Mouse (Mus musculus): ENCODE measurements around the gene Snx20.

The Snx20 gene

DNA sequence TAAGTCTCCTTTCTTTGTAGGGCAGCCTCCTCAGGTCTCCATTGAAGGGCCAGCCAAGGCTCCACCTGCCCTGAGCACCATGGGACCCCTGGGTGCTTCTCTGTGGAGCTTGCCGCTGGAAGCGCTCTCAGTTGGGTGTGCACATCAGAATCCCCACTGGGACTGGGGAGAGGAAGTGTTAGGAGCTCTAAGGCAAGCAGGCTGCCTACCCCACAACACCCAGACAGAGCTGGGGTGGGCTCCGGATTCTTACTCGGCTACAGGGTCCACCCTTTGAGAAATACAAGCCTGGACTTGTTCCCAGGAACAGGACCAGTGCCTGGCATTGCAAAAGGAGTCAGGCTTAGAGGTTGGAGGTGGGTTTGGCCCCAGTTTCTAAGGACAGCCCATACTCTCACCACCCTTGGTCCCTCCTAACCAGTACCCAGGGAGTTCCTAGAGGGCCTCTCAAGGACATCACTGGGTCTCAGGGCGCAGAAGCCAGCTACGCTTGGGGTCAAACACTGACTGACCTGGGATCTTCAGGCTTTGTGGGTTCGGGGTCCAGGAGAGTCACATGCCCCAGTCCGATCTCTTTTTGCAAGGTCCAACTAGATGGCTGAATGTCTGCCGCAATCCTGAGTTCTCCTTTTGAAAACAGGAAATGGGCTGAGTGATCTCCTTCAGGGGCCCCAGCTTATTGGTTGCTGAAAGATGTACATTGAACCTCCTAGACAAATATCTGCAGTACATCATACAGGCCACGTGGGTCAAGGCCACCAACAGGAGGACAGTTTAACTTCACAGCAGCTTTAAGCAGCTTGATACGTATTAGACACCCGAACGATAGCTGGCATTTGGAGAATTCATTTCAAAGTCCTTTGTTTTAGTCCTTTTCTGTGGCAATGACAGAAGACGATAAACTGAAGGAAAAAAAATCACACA is at the start of gene Snx20:
Gene Snx20, minus strand, starts transcription at position 655 of the 924 bp plus-strand sequence.
- TF ChIP-seq GATA4 (IDR thresholded peaks at IDR 0.05; ENCODE audit: insufficient replicate concordance, low read length) = no peak

DNA sequence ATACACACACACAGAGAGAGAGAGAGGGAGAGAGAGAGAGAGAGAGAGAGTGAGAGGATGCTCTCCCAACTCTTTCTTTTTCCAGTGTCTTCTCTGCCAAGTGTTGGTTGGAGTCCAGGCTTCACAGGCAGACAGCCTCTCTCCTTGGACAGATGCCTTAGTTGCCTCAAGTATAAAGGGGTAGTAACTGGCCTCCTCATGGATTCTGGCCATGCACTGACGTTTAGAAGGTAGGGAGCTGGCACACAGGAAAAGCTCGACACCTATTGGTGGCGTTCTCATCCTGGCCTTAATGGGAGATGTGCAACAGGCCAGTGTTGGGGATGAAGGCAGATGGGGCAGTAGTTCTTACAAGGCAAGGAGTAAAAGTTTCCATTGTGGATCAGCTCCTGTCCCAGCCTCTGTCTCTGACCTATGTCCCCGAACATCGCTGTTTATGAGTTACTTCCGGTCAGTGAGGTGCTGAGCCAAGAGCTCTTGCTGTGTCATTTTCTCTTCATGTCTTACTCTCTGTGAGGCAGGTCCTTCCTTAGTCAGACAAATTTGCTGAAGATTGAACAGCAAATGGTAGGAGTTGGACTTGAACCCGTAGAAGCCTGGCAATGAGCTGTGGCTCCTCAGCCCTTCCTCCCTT is 47.8 kb upstream of the Snx20 start:
- no peak for TF ChIP-seq GATA4 (IDR thresholded peaks at IDR 0.05; ENCODE audit: insufficient replicate concordance, low read length)

DNA sequence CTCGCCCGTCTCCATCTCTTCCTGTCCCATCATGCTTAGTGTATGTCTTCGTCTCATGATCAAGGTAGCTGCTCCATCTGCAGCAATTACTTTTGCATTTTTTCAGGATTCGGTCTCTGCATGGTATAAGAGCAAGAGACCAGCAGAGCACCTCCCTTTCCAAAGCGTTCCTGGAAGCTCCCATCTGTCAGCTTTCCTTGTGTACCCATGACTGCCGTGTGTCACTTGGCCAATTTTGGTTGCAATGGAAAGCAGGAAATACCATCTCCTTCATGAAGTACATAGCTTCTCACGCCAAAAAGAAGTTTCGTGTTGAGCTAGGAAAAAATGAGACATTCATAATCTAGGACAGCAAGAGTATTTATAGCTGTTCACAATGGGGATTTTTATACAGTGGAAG is 45.1 kb upstream of the Snx20 start:
- TF ChIP-seq GATA4 (IDR thresholded peaks at IDR 0.05; ENCODE audit: insufficient replicate concordance, low read length) = no peak

- TF ChIP-seq GATA4 (IDR thresholded peaks at IDR 0.05; ENCODE audit: insufficient replicate concordance, low read length) = no peak
Measured at GRCm38 (mm10) chr8:88680566-88680965, 44.6 kb upstream of the Snx20 start.

DNA sequence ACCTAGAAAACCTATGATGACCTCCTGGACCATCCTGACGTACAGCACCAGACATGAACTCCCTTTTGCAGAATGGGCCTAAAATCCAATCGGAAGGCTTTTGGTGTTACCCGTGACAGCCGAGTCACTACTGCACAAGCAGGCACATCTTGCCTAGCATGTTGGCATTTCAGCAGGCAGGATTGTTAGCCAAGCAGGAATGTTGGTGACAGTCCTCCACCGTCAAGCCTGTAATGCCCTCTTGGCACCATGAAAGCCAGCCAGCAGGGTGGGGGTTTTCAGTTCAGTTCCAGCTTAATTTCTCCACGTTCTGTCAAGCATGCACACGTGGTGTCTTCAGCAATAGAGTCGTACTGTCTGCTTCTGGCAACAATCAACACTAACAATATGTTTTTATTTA is 41.1 kb upstream of the Snx20 start:
- no peak for TF ChIP-seq GATA4 (IDR thresholded peaks at IDR 0.05; ENCODE audit: insufficient replicate concordance, low read length)

- TF ChIP-seq GATA4 (IDR thresholded peaks at IDR 0.05; ENCODE audit: insufficient replicate concordance, low read length) = no peak
Measured at GRCm38 (mm10) chr8:88675372-88676165, 39.6 kb upstream of the Snx20 start.

DNA sequence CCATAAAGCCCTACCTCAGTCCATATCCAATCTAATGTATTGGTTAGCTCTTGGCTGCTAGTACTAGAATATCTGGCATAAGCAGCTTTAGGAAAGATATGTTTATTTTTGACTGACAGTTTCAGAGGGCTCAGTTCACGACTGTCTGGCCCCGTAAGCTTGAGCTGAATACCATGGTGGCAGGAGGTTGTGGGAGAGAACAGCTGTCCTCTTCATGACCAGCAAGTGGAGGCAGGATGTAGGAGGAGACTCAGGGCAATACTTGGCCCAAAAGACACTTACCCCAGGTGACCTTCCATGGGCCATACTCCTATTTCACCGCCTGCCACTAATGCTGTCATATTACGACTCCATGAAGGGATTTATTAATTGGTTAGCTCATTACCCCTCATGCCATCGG is 37.9 kb upstream of the Snx20 start:
- no peak for TF ChIP-seq GATA4 (IDR thresholded peaks at IDR 0.05; ENCODE audit: insufficient replicate concordance, low read length)

GRCm38 (mm10) chr8:88671575-88671974 is 35.6 kb upstream of the Snx20 start:
- TF ChIP-seq GATA4 (IDR thresholded peaks at IDR 0.05; ENCODE audit: insufficient replicate concordance, low read length) = no peak

DNA sequence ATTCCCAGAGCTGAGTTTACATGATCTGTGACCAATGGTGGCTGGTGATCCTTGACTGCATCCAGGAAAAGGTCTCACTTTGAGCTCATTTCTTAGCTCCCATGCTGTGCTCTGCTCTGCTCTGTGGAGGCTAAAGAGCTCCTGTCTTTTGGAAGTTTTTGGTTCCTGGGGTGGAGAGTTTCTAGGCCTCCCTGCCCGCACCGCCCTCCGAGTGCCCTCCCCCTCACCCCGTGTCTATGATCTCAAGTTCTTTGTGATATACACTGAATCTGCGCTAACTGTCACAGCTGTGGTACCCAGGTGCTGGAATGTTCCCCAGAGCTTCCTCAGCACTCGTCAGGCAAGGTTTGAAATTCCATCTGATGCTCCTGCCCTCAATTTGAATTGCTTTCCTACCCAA is 34.9 kb upstream of the Snx20 start:
- no peak for TF ChIP-seq GATA4 (IDR thresholded peaks at IDR 0.05; ENCODE audit: insufficient replicate concordance, low read length)

DNA sequence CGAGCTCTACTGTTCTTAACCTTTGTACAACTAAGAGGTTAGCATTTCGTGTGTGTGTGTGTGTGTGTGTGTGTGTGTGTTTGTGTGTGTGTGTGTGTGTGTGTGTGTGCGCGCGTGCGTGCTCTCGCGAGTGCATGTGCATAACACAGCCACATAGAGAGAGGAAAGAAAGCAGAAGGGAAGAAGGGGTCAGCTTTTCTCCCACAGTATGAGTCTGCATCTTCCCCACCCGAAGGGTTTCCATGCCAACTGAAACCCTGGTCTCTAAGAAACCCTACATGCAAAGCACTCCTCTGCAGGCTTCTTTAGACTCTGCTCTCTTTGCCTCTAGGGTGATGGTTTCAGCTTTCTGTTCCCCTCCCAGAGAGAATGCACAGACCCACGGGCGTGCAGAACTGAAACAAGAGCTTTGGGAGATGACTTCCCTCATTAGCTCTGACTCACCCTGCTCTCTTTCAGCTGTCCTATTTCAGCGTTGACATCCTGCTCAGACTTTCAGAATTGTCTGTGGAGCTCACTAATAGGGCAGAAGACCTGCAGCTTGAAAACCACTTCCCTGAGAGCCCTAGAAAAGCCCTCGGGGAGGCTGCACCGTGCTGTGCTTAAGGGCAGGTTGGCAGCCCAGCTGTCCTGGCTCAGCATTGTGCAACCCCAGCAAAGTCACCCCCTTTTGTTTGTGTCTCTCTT is 32.6 kb upstream of the Snx20 start:
- TF ChIP-seq GATA4 (IDR thresholded peaks at IDR 0.05; ENCODE audit: insufficient replicate concordance, low read length) = no peak

DNA sequence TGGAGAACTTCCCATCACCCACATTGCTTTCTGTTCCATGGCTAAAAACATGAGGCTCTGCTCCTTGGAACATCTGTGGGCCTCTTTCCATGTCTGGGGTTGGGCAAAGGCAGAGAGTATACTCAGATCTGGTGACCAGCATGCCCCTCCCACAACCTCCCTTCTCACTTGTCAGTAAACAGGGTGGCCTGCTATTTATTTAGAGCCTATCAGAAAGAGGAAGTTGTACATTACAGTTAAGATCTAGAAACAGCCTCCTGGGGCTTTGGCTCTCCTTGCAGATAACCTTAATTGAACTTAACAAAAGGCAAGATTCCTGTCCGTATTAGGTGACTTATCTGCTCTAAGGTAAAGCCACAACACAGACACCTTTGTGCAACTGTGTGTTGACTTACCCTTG is 30.5 kb upstream of the Snx20 start:
- TF ChIP-seq GATA4 (IDR thresholded peaks at IDR 0.05; ENCODE audit: insufficient replicate concordance, low read length) = no peak

DNA sequence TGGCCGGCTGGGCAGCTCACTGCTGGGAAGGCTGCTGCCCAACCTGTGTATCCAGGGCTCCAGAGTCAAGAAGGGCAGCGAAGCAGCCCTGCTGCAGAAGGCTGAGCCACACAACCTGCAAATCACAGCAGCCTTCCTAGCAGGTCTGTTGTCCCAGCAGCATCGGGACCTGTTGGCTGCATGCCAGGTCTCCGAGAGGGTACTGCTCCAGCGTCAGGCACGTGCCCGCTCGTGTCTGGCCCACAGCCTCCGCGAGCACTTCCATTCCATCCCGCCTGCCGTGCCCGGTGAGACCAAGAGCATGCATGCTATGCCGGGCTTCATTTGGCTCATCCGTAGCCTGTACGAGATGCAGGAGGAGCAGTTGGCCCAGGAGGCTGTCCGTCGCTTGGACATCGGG is 29.0 kb upstream of the Snx20 start:
- no peak for TF ChIP-seq GATA4 (IDR thresholded peaks at IDR 0.05; ENCODE audit: insufficient replicate concordance, low read length)

DNA sequence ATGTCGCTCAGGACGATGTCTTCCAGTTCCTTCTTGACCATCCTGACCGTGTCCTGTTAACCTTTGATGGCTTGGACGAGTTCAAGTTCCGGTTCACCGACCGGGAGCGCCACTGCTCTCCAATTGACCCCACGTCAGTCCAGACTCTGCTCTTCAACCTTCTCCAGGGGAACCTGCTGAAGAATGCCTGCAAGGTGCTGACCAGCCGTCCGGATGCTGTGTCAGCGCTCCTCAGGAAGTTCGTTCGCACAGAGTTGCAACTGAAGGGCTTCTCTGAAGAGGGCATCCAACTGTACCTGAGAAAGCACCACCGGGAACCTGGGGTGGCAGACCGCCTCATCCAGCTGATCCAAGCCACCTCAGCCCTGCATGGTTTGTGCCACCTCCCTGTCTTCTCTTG is 28.2 kb upstream of the Snx20 start:
- no peak for TF ChIP-seq GATA4 (IDR thresholded peaks at IDR 0.05; ENCODE audit: insufficient replicate concordance, low read length)

DNA sequence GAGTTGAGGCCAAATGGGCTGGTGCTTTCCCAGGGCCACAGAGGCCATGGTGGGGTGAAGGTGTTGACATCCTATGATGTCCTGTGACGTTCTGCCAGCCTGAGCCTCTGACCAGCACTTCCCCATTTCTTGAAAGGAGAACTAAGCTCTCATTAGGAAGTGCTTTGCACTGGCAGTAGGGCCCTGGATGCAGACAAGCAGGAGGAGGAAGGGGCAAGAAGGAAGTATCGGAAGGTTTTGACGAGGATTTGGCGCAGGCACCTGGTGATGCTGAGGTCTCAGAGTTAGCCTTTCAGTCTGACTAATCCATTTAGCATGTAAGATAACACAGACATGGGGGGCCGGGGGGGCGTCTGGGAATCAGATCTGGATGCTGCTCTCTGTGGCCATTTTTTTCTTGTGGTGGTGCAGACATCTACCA is 26.5 kb upstream of the Snx20 start:
- no peak for TF ChIP-seq GATA4 (IDR thresholded peaks at IDR 0.05; ENCODE audit: insufficient replicate concordance, low read length)

DNA sequence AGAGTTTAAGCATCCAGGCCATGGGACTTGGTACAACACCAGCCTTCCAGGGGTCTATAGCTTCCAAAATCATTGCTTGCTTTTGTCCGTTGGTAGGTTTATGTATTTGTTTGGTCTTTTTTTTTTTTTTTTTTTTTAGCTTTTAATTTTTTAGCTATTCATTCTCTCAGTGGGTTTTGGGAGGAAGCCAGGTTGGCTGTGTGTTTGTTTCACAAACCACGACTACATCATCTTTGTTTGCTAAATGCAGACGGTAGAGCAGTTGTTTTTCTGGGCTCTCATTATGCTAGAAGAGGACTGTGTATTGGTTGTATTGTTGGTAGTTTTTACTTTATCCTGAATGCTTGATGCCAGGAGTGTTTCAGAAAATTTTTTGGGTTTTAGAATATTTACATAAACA is 23.9 kb upstream of the Snx20 start:
- TF ChIP-seq GATA4 (IDR thresholded peaks at IDR 0.05; ENCODE audit: insufficient replicate concordance, low read length) = no peak

Data from liver, adult (tissue).